Mouse (Mus musculus): ENCODE results near the gene Ppm1n.

Gene Ppm1n

DNA sequence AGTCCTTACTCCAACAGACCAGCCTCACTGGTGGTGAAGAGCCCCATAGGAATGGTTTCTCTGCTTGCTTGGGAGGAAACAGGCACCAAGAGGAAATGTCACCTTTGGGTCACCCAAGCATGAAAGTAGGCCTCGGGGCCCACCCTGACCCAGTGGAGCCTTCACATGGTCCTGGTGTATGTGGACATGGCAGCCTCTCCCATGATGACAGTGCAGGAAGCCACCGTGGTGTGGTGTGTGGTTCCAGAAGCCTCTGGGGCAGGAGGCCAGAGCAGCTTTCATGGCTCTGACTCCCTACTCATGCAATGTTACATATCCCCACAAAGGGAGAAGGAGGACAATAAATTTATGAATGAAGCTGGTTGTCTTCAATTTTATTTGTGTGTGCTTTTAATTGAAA is 32.4 kb downstream of the Ppm1n start:
- DNase-seq (ENCODE audit: low spot score), result no peak

DNA sequence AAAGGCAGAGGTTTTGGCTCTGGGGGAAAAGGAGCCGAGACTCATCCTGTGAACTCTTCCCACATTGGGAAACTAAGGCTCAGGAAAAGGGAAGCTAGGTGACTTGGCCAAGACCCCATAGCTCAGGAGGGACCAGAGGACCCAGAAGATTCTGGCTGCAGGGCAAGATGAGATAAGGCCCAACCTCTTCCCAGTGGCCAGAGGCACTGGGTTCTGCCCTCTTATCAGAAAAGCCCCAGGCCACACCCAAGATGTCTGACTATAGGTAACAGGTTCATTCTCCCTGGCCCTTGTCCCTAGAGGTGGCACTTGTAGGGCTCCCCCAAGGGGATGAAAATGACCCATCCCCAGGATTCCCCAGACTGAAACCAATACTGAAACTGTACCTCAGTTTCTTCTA is 33.0 kb downstream of the Ppm1n start:
- no peak for DNase-seq (ENCODE audit: low spot score)

DNA sequence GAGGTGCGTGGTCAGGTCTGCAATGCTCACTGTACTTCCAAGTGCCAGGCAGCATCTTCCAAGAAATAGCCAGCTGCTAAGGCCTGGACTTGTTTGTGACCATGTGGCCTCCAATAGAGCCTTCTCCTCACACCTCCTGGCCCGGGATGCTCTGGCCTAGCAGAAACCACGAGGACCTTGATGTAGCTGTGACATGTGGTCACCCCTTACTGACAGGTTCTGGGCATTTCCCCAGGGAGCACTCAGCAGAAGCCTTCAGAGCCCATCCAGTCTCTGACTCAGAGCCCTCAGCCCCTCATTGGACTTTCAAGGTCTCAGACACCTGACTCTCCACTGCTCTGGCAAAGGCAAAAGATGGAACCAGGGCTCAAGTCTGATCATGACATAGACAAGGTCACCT is 34.8 kb downstream of the Ppm1n start:
- DNase-seq (ENCODE audit: low spot score), result no peak

DNA sequence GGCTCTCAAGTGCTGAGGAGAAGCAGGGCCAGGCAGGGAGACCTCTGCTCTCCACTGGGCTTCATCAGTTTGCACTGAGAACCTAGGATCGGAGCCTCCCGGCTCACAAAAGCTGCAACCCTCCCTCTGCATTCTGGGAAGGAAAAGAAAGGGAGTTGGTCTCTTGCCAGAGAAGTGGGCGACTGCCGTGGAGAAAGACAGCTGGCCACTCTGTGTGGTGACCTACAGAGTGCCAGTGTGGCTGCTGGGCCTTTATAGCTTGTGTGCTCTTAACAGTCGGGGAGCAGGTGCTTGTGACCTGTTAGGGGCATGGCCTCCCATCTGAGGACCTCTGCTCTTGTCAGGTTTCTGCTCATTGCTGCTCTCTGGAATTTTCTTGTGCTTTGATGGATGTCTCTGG is 36.0 kb downstream of the Ppm1n start:
- no peak for DNase-seq (ENCODE audit: low spot score)

DNA sequence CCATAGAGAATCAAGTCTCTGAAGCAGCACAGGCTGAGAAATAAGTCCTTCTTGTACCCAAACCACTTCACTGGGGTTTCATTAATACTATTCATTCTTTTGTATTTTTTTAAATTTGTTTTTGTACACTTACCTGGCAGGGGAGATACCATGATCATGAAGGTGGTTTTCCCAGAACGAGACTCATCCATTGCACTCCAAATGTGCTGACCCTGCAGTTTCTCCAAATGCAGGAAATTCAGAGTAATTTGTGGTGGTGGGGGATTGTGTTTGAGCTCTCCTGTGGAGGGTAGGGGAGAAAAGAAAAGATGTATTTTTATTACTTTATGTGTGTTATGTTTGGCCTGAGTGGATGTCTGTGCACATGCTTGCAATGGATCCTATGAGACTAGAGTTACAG is 37.9 kb downstream of the Ppm1n start:
- DNase-seq (ENCODE audit: low spot score), result no peak

DNA sequence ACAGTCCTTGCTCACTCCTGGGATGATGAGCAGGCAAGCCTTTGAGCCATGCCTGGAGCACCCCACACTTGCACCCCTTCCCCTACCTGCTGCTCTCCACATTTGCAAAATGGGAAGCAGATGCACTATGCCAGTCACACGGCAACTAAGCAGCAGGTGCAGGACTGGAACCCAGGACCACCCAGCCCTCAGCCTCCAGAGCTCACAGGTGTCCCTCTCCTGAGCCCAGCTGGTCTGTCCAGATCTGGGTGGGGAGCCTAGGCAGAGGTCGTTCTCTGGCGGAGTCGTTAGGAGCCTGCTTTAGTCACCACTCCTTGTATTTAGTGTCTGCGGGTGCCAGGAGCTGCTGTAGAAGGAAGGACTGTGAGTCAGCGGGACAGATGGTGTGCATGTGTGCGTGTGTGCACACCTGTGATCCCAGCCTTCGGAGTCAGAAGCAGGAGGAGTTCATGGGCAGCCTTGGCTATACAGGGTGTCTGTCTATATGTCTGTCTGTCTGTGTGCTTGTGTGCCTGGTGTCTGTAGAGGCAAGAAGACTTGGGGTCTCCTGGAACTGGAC is 38.9 kb downstream of the Ppm1n start:
- no peak for DNase-seq (ENCODE audit: low spot score)

DNA sequence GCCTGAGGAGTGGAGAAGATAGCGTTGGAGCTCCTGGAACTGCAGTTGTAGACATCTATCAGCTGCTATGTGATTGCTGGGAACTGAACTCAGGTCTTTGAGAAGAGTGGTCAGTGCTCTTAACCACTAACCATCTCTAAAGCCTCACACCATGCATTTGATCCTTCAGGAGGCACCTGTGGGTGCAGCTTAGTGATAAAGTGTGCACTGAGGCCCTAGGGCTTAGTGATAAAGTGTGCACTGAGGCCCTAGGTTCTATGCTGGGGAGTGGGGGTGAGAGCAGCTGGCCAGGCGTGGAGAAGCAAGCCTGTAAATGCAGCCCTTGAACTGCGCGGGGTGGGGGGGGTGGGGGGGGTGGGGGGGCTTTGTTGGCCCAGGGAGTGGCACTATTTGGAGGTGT is 39.9 kb downstream of the Ppm1n start:
- no peak for DNase-seq (ENCODE audit: low spot score)

DNA sequence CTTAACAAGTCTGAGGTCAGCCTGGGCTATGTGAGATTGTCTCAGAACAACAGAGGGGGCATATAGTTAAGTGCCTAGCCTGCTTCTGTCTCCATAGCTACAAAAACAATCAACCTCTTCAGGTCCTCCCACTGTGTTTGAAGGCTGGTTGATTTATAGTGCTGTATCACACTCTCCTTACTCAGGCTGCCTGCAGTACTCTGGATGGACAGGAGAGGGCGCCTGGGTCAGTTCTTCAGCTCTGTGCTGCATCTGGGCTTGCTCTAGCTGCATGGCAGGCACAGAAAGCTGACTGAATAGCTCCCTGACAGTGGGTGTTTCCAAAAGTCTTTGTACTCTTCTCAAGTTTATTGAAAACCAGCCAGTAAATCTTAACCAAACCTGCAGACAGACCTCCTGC is 40.4 kb downstream of the Ppm1n start:
- peak; percentile 85 for DNase-seq (ENCODE audit: low spot score)

DNA sequence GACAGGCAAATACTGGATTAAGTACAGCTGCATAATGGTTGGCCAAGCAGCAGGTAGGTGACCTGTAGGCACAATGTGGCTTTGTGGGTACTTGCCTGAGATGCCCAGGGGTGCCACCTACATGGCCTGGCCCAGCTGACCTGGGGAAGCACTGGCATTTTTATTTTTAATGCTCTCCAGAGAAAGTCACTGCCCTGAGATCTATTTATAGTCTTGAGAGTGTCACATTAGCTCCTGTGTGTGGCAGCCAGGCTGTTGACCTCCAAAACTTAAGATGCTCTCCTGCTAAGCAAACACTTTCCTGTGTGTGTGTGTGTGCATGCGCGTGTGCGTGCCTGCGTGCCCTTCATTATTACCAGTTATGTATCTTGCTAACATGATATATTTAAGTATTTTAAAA is 41.5 kb downstream of the Ppm1n start:
- DNase-seq (ENCODE audit: low spot score), result no peak

DNA sequence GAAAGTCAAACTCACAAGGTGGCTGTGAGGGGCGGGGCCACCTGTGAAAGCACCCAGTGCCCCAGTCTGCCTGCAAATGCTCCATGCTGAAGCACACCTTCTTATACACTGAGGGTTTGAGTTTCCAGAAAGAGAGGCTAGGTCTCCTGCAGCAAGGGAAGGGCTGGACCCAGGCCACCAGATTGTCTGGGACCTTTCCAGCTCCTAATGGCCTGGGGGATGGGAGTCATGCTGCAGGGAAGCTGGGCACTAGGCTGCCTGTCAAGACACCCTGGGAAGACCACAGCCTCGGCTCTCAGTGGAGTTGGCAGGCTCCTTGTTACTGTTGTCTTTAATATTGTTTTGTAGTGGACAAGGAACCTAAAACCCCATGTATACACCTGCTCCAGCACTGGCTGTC is 43.5 kb downstream of the Ppm1n start:
- no peak for DNase-seq (ENCODE audit: low spot score)

DNA sequence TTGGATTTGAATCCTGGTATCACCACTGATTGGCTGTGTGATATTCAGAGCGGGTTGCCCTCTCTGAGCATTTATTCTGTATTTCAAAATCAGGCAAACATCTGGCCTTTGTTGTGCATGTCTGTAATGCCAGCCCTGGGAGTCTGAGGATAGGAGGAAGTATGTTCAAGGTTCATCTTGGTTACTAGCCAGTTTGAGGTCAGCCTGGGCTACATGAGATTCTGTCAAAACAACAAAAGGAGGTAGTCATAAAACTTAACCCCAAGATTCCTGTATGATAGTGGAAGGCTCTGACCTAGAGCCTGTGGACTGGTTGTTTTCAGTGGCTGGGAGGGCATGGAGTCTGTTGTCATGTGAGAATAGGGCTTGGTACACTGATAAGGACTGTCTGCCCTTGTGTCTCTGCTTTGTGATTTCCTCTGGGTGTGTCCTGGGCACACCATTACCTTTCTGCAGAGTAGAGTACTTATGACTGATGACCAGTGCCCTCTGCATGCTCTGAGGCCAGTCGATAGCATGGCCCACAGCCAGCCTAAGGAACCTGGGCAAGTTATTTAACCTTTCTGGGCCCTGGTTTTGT is 44.7 kb downstream of the Ppm1n start:
- no peak for DNase-seq (ENCODE audit: low spot score)

DNA sequence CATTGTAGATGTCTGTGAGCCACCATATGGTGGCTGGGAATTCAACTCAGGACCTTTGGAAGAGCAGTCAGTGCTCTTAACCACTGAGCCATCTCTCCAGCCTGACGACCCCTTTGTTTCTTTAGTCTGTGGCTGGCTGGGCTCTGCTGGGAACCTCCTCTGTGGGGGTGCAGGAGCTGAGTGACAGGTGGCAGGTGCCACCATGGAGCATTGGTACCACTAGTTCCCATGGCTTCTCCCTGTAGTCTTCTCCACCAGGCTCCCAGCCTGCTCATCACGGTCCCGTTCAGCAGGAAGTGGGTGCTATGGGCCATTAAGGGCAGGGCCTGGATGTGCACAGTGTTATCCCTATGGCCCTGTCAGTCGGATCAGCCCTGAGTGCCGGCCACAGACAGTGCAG is 45.2 kb downstream of the Ppm1n start:
- no peak for DNase-seq (ENCODE audit: low spot score)

DNA sequence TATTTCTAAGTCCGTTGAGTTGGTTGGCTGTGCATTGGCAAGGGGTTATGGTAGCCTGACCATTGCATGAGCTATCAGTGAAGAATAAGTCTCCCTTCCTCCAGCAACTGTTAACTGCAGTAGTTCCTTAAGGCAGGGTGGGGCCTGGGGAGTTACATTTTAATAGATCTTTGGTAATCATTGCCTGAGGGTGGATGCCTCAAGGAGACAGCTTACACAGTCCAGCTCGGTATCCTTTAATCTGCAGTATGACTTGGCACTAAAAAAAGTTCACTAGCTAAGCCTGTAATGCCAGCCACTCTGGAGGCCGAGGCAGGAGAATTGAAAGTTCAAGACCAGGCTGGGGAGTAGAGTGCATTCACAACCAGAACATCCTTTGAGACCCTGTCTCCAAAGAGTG is 48.0 kb downstream of the Ppm1n start:
- no peak for DNase-seq (ENCODE audit: low spot score)

DNA sequence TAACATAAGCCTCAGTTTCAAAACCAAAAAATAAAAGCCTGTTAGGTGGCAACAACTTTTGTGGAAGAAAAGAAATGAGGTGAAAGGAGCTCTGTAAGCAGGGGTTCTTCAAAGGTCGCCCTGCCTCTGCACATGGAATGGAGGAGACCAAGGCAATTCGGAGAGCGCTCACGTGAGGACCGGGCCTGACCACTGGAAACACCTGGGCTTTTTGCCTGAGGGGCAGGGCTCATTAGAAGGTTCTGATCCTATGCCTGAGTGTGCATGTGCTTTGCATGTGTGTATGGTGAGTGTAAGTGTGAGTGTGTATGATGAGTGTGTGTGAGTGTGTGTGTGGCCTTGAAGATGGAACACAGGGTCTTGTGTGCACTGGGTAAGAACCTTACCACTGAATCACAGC is 49.0 kb downstream of the Ppm1n start:
- no peak for DNase-seq (ENCODE audit: low spot score)

DNA sequence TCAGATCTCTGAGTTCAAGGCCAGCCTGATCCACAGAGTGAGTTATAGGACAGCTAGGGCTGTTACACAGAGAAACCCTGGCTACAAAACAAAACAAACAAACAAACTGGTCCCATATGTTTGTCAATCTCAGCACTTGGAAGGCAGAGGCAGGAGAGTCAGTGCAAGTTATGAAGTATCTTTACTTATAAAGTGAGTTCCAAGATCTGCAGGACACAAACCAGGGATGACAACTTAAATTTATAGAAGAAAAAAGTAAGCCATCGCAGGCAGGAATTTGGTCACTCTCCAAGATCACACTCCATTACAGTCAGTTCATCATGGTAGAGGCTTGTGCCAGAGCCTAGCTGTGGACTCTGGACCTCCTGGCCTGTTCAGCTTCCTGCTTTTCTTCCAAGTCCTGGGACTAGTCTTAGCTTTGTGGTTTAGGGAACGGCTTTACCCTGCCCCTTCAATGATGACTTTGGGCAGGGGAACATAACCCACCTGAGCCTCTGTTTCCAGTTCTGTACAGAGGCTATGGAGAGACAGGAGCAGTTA is 49.8 kb downstream of the Ppm1n start:
- no peak for DNase-seq (ENCODE audit: low spot score)

DNA sequence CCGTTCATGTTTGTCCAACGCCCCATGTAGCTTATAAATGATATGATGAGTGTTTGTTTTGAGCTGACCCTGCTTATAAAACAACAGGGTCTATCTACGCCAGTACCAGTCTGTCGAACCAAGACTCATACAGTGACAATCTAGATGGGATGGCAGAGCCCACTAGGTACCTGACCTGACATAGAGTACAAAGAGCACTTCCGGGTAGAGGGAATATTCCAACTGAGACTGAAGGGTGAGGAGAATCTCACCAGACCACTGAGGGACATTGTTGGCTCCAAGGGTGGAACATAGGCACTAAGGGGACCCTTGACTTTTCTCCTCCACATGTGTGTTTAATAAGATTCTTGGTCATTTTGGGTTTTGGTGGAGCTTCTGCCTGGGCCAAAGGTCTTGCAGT is 50.5 kb downstream of the Ppm1n start:
- DNase-seq (ENCODE audit: low spot score), result no peak

DNA sequence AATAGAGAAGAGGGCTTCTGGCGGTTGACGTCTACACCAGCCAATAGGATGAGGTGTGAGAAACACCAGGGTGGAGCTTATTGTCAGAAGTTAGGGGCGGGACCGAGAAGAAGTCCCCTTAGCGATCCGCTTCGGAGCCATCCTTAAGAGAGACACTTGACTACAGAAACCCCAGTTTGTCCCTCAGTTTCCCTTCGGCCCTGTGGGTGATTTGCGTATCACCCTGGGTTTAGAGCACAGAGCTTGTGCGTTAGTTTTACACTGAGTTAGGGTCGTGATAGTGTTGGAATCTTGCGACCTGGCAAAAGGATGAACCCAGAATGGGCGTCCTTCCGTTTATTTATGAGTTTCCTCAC is 51.1 kb downstream of the Ppm1n start:
- DNase-seq (ENCODE audit: low spot score), result no peak

DNA sequence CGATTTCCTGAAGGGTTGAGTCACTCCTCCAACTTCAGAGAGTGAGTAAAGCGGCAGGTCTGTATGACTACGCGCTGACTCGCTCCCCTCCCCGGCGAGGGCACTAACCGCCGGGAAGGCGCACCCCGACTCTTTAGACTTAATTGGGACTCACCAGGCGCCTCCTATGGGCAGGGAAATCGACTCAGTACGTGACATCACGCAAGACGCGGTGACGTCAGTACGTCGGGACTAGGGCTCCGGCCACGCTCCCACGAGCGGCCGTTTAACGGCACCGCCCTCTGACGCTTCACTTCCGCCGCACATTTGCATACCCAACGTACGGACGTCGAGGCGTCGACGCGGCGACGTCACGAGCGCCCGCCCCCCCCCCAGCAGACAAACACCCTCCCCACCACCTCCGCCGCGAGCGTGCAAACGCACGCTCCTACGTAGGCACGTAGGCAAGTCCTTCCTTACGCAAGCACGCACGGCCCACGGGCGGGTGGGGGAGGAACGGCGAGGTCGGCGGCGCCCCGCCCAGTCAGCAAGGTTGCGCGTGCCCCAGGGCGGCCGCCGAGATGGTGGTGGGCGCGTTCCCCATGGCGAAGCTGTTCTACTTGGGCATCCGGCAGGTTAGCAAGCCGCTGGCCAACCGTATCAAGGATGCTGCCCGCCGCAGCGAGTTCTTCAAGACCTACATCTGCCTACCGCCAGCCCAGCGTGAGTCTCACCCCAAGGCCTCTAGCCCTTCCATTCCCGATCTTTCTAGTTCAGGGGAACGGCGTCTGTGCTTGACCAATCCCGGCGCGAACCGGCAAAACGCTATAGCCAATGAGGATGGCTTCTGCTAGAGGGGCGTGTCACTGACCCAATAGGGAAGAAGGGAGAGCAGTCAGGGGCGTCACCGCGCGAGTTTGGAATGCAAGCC is 51.7 kb downstream of the Ppm1n start, which contains the start of gene Opa3:
Gene Opa3, plus strand, starts transcription at position 452 of the 910 bp plus-strand sequence.
- DNase-seq (ENCODE audit: low spot score), result peak; percentile 99

DNA sequence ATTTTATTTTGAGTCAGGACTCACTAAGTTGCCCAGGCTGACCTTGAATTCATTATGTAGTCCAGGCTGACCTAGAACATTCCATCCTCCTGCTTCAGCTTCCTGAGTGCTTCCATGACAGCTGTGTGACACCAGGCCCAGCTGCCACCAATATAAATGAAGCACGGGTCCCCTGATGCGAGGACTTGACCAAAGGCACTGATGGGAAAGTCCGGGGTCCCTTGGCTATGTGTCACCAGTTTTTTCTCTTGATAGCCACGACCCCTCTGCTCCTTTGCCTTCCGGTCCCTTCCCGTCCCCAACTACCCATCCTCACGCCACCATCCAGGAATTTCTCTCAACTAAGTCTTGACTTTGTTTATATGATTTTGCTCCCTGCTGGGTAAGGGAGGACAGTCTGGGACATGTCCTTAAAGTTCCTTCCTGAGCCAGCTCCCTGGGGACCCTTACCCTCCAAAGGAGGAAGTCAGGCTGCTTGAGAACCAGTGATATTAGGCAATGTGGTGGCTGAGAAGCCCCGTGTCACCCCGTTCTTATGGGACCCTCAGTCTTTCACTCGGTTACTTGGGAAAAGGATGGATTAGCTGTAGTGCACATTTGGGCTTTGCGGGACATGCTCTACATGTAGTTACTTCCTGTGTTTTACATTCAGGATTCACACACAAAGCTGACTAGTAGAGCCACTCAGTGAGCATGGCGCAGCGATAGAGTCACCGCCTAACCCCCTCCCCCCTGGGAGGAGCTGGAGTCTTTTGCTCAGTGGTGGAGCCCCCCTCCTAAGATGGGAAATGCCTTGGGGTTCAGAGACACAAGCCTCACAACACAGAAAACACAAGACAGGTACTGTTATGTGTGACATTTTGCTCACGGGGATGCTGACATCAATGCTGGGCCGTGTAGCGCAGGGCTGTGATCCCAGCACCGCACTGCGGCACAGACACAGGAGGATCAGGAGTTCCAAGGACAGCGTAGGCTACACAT is 52.8 kb downstream of the Ppm1n start:
- peak; percentile 24 for DNase-seq (ENCODE audit: low spot score)
